Mouse (Mus musculus): ENCODE data around the gene Tktl1. TPM values are rescaled to one million over a fixed set of nuclear protein-coding genes. Genes with fewer than 3 reads are reported as not detected.

The Tktl1 gene
- polyA plus RNA-seq, 1 experiment from 2014 or later = not detected

DNA sequence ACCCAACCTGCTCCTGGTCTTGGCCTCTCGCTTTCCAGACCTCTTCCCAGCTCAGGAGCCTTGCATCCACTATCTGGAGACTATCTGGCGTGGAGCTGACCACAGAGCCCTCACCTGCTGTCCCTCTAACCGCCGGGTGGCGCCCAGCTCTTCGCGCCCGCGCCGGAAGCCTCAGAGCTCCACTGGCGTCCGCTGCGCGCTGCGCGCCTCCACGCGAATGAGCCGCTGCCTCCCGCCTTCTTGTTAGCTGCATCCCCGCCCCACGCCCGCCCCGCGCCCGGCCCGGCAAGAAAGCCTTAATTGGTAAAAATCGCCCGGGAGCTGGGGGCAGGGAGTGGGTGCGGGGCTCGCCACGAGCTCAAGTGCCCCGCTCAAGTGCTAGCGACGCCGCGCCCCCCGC lies 72.6 kb downstream of the Tktl1 start, which contains the start of gene Flna:
Gene Flna, minus strand, starts transcription at position 206 of the 400 bp plus-strand sequence.
- Histone ChIP-seq H3K9ac (ENCODE audit: low read depth, low read length) (peak within 1 kb of the TSS; percentile 64), H3K27ac (replicated peaks; ENCODE audit: low read depth, low read length) (peak within 1 kb of the TSS; percentile 80), H3K4me3 (ENCODE audit: low read depth, low read length) (peak within 1 kb of the TSS; percentile 43), H3K36me3 (ENCODE audit: control insufficient read depth, insufficient read depth, low read length) (no peaks in the 10 kb centered on the region), H3K4me2 (ENCODE audit: low read depth, low read length) (peak within 1 kb of the TSS; percentile 62), H3K9me3 (ENCODE audit: control insufficient read depth, low read length) (no peaks in the 10 kb centered on the region), H3K27me3 (replicated peaks; ENCODE audit: control insufficient read depth, insufficient read depth, low read length) (no peaks in the 10 kb centered on the region), H3K4me1 (ENCODE audit: control insufficient read depth, insufficient read depth, low read length) (no peaks in the 10 kb centered on the region)
- DNase-seq (ENCODE audit: low spot score) (peak; percentile 63), ATAC-seq (ENCODE audit: low read depth) (no peak)
- WGBS = 17% methylated on average over 21 of the region's 38 CpGs

DNA sequence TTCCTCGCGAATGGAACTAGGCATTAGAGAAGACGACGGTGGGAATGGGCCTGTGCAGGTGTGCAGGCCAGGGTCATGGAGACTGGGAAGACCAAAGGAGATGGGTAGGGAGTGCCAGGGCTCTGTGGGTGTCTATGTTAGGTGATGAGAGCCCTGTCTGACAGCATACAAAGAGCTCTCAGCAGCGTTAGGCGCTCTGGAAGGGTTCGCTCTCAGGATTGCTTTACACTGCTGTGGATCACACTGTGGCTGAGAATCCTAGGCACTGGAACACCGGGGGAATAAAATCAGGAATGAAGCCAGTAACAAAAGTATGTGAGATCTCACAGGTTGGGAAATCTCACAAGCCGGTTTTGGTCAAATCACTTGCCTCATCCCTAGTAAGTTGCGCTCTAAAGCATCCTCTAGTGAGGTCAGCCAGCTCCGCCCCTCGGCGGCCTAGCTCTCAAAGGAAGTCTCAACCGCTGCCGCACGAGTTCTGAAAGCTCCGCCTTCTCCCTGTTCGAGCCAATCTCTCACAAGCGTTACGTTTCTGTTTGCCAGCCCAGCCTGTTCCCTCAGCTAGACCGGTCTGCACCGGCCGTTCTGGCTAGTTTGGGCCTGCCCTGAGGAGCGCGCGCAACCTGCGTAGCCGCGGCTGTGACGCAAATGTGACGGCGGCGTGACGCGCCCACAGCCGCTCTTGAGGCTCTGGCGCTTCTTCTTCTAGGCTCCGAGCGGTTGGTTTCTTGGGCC lies 77.3 kb downstream of the Tktl1 start, which contains the start of gene Emd:
Gene Emd, plus strand, starts transcription at position 535 of the 735 bp plus-strand sequence.
- Histone ChIP-seq H3K27ac (replicated peaks; ENCODE audit: low read depth, low read length) (peak within 1 kb of the TSS; percentile 93), H3K27me3 (replicated peaks; ENCODE audit: control insufficient read depth, insufficient read depth, low read length) (no peaks in the 10 kb centered on the region), H3K9me3 (ENCODE audit: control insufficient read depth, low read length) (no peaks in the 10 kb centered on the region), H3K4me2 (ENCODE audit: low read depth, low read length) (peak within 1 kb of the TSS; percentile 64), H3K4me3 (ENCODE audit: low read depth, low read length) (peak within 1 kb of the TSS; percentile 58), H3K9ac (ENCODE audit: low read depth, low read length) (peak within 1 kb of the TSS; percentile 84), H3K36me3 (ENCODE audit: control insufficient read depth, insufficient read depth, low read length) (0 out of 2 replicates have a peak, but pooled peaks cover 22% of the 10 kb centered on the region), H3K4me1 (ENCODE audit: control insufficient read depth, insufficient read depth, low read length) (no peaks in the 10 kb centered on the region)
- DNase-seq (ENCODE audit: low spot score) (peak; percentile 97), ATAC-seq (ENCODE audit: low read depth) (peak; percentile 98)
- WGBS = 31% methylated on average over 25 of the region's 39 CpGs

DNA sequence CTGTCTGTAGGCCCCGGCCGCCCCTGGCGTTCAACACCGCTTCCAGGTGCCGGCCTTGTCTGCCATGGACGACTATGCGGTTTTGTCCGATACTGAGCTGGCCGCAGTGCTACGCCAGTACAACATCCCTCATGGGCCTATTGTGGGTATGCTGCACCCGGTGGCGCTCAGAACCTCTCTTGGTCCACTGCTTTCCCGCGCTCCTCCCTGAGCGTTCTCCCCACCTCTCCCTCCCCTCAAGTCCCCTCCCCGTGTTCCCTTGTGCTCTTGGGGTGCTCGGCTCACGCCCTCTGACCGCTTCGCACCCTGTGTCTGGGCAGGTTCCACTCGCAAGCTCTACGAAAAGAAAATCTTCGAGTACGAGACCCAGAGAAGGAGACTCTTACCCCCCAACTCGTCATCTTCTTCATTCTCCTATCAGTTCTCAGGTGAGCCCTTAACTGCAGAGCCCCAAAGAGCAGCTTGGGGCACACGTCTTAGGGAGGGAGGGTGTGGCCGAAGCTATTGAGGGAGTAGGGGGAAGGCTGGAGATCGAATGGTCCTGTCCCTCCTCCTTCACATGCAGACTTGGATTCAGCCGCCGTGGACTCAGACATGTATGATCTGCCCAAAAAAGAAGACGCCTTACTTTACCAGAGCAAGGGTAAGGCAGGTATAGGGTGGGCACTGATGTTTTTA lies 78.0 kb downstream of the Tktl1 start:
- no peaks in the 10 kb centered on the region for H3K9me3 ChIP-seq (ENCODE audit: control insufficient read depth, low read length)
- peak overlapping the region; percentile 58 for H3K4me3 ChIP-seq (ENCODE audit: low read depth, low read length)
- peak overlapping the region; percentile 64 for H3K4me2 ChIP-seq (ENCODE audit: low read depth, low read length)
- ATAC-seq (ENCODE audit: low read depth) (peak; percentile 53), DNase-seq (ENCODE audit: low spot score) (peak; percentile 7)
- no peaks in the 10 kb centered on the region for H3K4me1 ChIP-seq (ENCODE audit: control insufficient read depth, insufficient read depth, low read length)
- 37% methylated on average over 18 of the region's 31 CpGs for WGBS
- H3K9ac ChIP-seq (ENCODE audit: low read depth, low read length) = peak overlapping the region; percentile 84
- peak overlapping the region; percentile 93 for H3K27ac ChIP-seq (replicated peaks; ENCODE audit: low read depth, low read length)
- H3K27me3 ChIP-seq (replicated peaks; ENCODE audit: control insufficient read depth, insufficient read depth, low read length) = no peaks in the 10 kb centered on the region
- 0 out of 2 replicates have a peak, but pooled peaks cover 22% of the 10 kb centered on the region for H3K36me3 ChIP-seq (ENCODE audit: control insufficient read depth, insufficient read depth, low read length)

DNA sequence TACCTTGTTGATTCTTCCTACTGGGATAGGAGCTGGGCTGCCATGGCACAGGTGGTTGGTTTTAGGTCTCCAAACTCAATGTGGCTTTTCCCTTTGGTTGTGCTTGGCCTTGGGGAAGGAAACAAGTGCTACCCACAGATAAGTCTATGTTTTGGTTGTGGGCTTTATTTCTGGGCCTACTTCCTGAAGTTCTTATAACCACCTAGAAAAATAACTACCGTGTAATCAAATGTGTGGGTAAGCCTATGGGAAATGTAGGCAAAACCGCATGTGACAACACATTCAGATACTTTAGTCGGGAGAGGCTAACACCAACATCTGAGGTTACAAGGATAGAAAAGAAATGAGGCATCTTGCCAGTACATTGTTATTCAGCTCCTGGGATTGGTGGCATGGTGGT lies 80.7 kb downstream of the Tktl1 start:
- Histone ChIP-seq H3K27ac (replicated peaks; ENCODE audit: low read depth, low read length) (no peak overlapping the region), H3K4me1 (ENCODE audit: control insufficient read depth, insufficient read depth, low read length) (no peaks in the 10 kb centered on the region), H3K9me3 (ENCODE audit: control insufficient read depth, low read length) (no peaks in the 10 kb centered on the region), H3K27me3 (replicated peaks; ENCODE audit: control insufficient read depth, insufficient read depth, low read length) (no peaks in the 10 kb centered on the region), H3K4me3 (ENCODE audit: low read depth, low read length) (no peak overlapping the region), H3K4me2 (ENCODE audit: low read depth, low read length) (no peak overlapping the region), H3K9ac (ENCODE audit: low read depth, low read length) (no peak overlapping the region), H3K36me3 (ENCODE audit: control insufficient read depth, insufficient read depth, low read length) (0 out of 2 replicates have a peak, but pooled peaks cover 22% of the 10 kb centered on the region)
- WGBS = 87% methylated on average over 3 of the region's 3 CpGs
- ATAC-seq (ENCODE audit: low read depth) = no peak
- no peak for DNase-seq (ENCODE audit: low spot score)

Other genes with a start within 250 kb of the Tktl1 start
- gene Renbp, start 246.4 kb upstream of the Tktl1 start, polyA plus RNA-seq (2014; fragmentation: Nextera tagmentation; extraction: Ambion mirVana) = 36.1 and 38.1 TPM in 2 replicates
- gene Hcfc1, start 210.9 kb upstream of the Tktl1 start, polyA plus RNA-seq (2014; fragmentation: Nextera tagmentation; extraction: Ambion mirVana) = 60.2 and 63.6 TPM in 2 replicates
- gene Irak1, start 153.3 kb upstream of the Tktl1 start, polyA plus RNA-seq (2014; fragmentation: Nextera tagmentation; extraction: Ambion mirVana) = 43.3 and 48.2 TPM in 2 replicates
- gene Opn1mw, start 49.8 kb upstream of the Tktl1 start, polyA plus RNA-seq (2014; fragmentation: Nextera tagmentation; extraction: Ambion mirVana) = not detected in 2 replicates
- gene Mecp2, start 41.9 kb upstream of the Tktl1 start, polyA plus RNA-seq (2014; fragmentation: Nextera tagmentation; extraction: Ambion mirVana) = 10.4 and 11.3 TPM in 2 replicates
- not detected in 2 replicates for gene Tex28, start 9.4 kb upstream of the Tktl1 start, polyA plus RNA-seq (2014; fragmentation: Nextera tagmentation; extraction: Ambion mirVana)
- gene Flna, start 72.6 kb downstream of the Tktl1 start, polyA plus RNA-seq (2014; fragmentation: Nextera tagmentation; extraction: Ambion mirVana) = 284 and 324 TPM in 2 replicates
- gene Emd, start 77.4 kb downstream of the Tktl1 start, polyA plus RNA-seq (2014; fragmentation: Nextera tagmentation; extraction: Ambion mirVana) = 26.1 and 26.9 TPM in 2 replicates
- 898 and 935 TPM in 2 replicates for gene Rpl10, start 93.6 kb downstream of the Tktl1 start, polyA plus RNA-seq (2014; fragmentation: Nextera tagmentation; extraction: Ambion mirVana)
- 61.5 and 63.1 TPM in 2 replicates for gene Taz, start 104.7 kb downstream of the Tktl1 start, polyA plus RNA-seq (2014; fragmentation: Nextera tagmentation; extraction: Ambion mirVana)
- gene Dnase1l1, start 105.1 kb downstream of the Tktl1 start, polyA plus RNA-seq (2014; fragmentation: Nextera tagmentation; extraction: Ambion mirVana) = 16.5 and 19.3 TPM in 2 replicates
- gene Atp6ap1, start 119.8 kb downstream of the Tktl1 start, polyA plus RNA-seq (2014; fragmentation: Nextera tagmentation; extraction: Ambion mirVana) = 138 and 143 TPM in 2 replicates
- 156 and 180 TPM in 2 replicates for gene Gdi1, start 127.7 kb downstream of the Tktl1 start, polyA plus RNA-seq (2014; fragmentation: Nextera tagmentation; extraction: Ambion mirVana)
- gene Fam50a, start 135.8 kb downstream of the Tktl1 start, polyA plus RNA-seq (2014; fragmentation: Nextera tagmentation; extraction: Ambion mirVana) = 45.6 and 47.9 TPM in 2 replicates
- gene Plxna3, start 151.8 kb downstream of the Tktl1 start, polyA plus RNA-seq (2014; fragmentation: Nextera tagmentation; extraction: Ambion mirVana) = 18.0 and 19.7 TPM in 2 replicates
- gene Lage3, start 176.4 kb downstream of the Tktl1 start, polyA plus RNA-seq (2014; fragmentation: Nextera tagmentation; extraction: Ambion mirVana) = 94.0 and 104 TPM in 2 replicates
- gene Ubl4a, start 196.0 kb downstream of the Tktl1 start, polyA plus RNA-seq (2014; fragmentation: Nextera tagmentation; extraction: Ambion mirVana) = 78.8 and 83.5 TPM in 2 replicates
- 21.4 and 22.5 TPM in 2 replicates for gene Slc10a3, start 196.1 kb downstream of the Tktl1 start, polyA plus RNA-seq (2014; fragmentation: Nextera tagmentation; extraction: Ambion mirVana)
- 38.4 and 43.0 TPM in 2 replicates for gene Fam3a, start 216.0 kb downstream of the Tktl1 start, polyA plus RNA-seq (2014; fragmentation: Nextera tagmentation; extraction: Ambion mirVana)
- 20.7 and 25.4 TPM in 2 replicates for gene Ikbkg, start 216.0 kb downstream of the Tktl1 start, polyA plus RNA-seq (2014; fragmentation: Nextera tagmentation; extraction: Ambion mirVana)

Measured in embryonic facial prominence, embryonic 14.5 days (tissue).